ENCODE assay signal across 8 mouse cellular contexts in the genomic region with DNA sequence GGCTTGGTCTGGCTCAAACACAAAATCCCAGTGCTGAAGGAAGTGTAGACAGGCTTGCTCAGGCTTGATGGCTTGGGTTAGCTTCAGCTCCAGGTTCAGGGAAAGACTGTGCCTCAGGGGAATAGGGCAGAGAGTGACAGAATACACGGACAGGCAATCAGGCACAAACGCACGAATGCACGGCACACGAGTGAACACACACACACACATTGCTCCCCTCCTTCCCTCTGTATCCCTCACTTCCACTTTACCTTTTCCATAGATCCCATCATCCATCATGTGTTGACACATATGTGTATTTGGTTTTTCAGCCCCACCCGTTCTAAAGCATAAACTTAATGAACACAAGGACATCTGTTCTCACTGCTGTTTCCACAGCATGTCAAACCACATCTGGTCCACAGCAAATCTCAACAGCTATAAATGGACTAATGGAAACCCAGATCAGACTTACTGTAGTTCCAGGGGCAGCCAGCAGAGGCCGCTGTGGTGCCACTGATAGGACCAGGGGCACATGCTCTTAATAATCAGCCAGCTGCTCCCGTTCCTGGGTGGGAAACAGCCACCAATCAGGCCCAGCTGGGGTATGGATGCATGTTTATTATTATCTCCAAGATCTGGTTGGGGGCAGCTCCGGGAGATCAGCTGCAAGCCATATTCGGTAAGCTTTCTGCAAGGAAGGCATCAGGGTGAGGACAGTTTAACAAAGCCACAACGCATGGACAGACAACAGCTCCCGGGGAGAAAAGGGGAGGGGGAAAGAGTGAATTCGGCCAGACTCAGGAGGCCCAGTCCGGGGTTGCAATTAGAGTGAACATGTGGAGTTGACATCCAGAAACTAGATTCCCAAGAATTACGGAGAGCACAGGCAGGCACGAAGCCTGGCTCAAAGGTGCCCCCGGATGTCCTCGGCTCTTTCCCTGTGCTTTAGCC. TPM values are rescaled to one million over a fixed set of nuclear protein-coding genes. Genes with fewer than 3 reads are reported as not detected.
DNase-seq lines count a peak whose midpoint lies in the region; ATAC-seq lines count a peak whose summit lies in the region.

No protein-coding gene starts in this region.

- peak; percentile 23 for DNase-seq in MEL-GATA-1-ER (ENCODE audit: extremely low read depth, low read depth)
- peak; percentile 35 for DNase-seq in cerebellum, adult 9-11 months
- peak; percentile 64 to 80 for DNase-seq in frontal cortex, postnatal 10 days (ENCODE audit: low spot score in 2 of 2)
- DNase-seq in layer of hippocampus, postnatal 10 days (ENCODE audit: low spot score in 2 of 2), result peak; percentile 92
- DNase-seq in lung, postnatal 10 days, result peak; percentile 88
- DNase-seq in retina, adult 2 months (ENCODE audit: low read depth, low spot score), result peak; percentile 72
- peak; percentile 74 for DNase-seq in thymus, postnatal 25 days

- H3K36me3 ChIP-seq in hindbrain, embryonic 12.5 days, result no peaks in the 10 kb centered on the region

- peak; percentile 81 for ATAC-seq in hindbrain, embryonic 12.5 days (ENCODE audit: low FRiP score)

- peak overlapping the region; percentile 28 for H3K4me2 ChIP-seq in hindbrain, embryonic 12.5 days (replicated peaks)

- H3K4me1 ChIP-seq in hindbrain, embryonic 12.5 days, result peaks cover 32% of the 10 kb centered on the region

- no peaks in the 10 kb centered on the region for H3K27me3 ChIP-seq in hindbrain, embryonic 12.5 days

- H3K4me3 ChIP-seq in hindbrain, embryonic 12.5 days, result no peak overlapping the region

- peak overlapping the region; percentile 58 for H3K27ac ChIP-seq in hindbrain, embryonic 12.5 days

- H3K9ac ChIP-seq in hindbrain, embryonic 12.5 days, result no peak overlapping the region

- 18% methylated on average over 18 of the region's 18 CpGs for WGBS in hindbrain, embryonic 12.5 days

- no peaks in the 10 kb centered on the region for H3K9me3 ChIP-seq in hindbrain, embryonic 12.5 days (replicated peaks)

RNA-seq across cellular contexts. Expression of gene Mfap3, which starts 30.4 kb away (rescaled TPM):
- polyA plus RNA-seq in hindbrain, embryonic 12.5 days (2016; fragmentation: Nextera tagmentation; extraction: Ambion mirVana), result 57.6 and 59.7 TPM in 2 replicates
- 10 to 100 TPM; 33.9 to 36.8 TPM for total RNA-seq in layer of hippocampus, postnatal 10 days (2021)

RNA-seq across cellular contexts. Expression of gene Fam114a2, which starts 30.5 kb away (rescaled TPM):
- 86.3 and 88.2 TPM in 2 replicates for polyA plus RNA-seq in hindbrain, embryonic 12.5 days (2016; fragmentation: Nextera tagmentation; extraction: Ambion mirVana)
- 10 to 100 TPM; 32.5 to 34.5 TPM for total RNA-seq in layer of hippocampus, postnatal 10 days (2021)

Comparison
In these comparisons a context has a peak if more than half of its experiments do, and no peak if none do; other contexts are left out.
1. DNase-seq: peak in every context shown above with its lines; median percentile 92 in layer of hippocampus, postnatal 10 days; 88 in lung, postnatal 10 days; 74 in thymus, postnatal 25 days; 72 in frontal cortex, postnatal 10 days; 72 in retina, adult 2 months; 35 in cerebellum, adult 9-11 months; 23 in MEL-GATA-1-ER.